In the genomic region with DNA sequence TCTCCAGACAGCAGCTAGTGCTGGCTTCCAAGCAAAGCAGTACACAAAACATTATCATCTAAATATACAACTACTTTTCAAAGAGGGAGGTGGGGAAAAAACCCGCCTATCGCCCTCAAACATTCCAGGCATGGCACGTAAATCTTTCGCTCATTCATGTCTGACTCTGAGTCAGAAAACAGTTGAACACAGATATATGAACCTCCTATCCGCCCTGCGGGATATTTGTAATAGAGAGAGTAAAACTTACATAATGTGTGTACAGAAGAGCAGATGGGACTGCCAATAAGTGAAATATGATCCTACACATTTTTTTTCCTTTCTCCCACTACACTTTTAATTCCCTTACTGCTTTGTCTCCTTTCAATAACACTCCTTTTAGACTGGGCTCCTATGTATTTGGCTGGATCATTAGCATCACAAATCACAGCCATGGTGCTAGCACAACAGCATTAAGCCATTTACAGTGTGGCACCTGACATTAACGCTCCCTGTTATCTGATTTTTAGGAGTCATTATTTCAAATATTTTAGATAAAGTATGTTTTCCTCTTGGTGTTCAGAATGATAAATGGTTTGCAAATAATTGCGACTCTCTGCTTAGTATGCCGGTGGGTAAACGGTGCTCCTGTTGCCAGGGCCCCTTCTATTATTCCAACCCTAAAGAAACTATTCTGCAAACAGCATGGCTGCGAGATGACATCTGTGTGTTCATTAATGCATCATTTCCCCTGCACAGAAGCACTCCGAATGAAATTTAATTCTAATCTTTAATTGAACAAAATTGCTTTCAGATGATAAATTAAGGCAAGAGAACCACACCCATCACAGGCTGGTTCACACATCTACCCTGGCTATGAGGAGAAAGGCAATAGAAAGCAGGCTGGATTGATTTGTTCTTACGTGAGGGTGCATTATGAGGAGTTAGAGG, we compare ENCODE assay signal across 14 mouse cellular contexts.
DNase-seq lines count a peak whose midpoint lies in the region; ATAC-seq and TF ChIP-seq lines count a peak whose summit lies in the region.
"Had no signal": no experiment of that assay in that cellular context is flagged by ENCODE, and none has a peak within 500 bp of the region (broad histone marks: within the 10 kb centered on the region; RNA-seq: fewer than 3 reads in every experiment).

No protein-coding gene starts in this region.

- H3K4me3 ChIP-seq in kidney, postnatal 0 days (replicated peaks; ENCODE audit: low read depth, low read length): no peak overlapping the region
- H3K4me3 ChIP-seq in forebrain, embryonic 16.5 days (replicated peaks; ENCODE audit: low read length): no peak overlapping the region
- no peak overlapping the region for H3K4me3 ChIP-seq in neural tube, embryonic 12.5 days
- H3K4me3 ChIP-seq: kidney, embryonic 15.5 days; limb, embryonic 12.5 days had no signal

- peak; percentile 29 for DNase-seq in kidney, postnatal 0 days (ENCODE audit: low spot score)
- no peak for DNase-seq in kidney, postnatal 10 days
- peak; percentile 56 for DNase-seq in mesoderm, embryonic 11.5 days (ENCODE audit: low read depth, low spot score)
- no peak for DNase-seq in gastrocnemius, postnatal 10 days
- no peak for DNase-seq in cerebellum, adult 8-10 months
- DNase-seq in gastrocnemius, adult 18-20 months (ENCODE audit: low spot score): no peak
- DNase-seq: cerebellum, adult 18-20 months; lung, adult 18-20 months; thymus, postnatal 4 days had no signal

- no peaks in the 10 kb centered on the region for H3K9me3 ChIP-seq in kidney, postnatal 0 days (replicated peaks; ENCODE audit: low read length)
- no peaks in the 10 kb centered on the region for H3K9me3 ChIP-seq in forebrain, embryonic 16.5 days (ENCODE audit: control insufficient read depth, low read length)
- H3K9me3 ChIP-seq in neural tube, embryonic 12.5 days: no peaks in the 10 kb centered on the region
- H3K9me3 ChIP-seq: G1E; kidney, embryonic 15.5 days; limb, embryonic 12.5 days had no signal

- H3K4me2 ChIP-seq in kidney, postnatal 0 days (ENCODE audit: low read length): no peak overlapping the region
- H3K4me2 ChIP-seq in forebrain, embryonic 16.5 days (ENCODE audit: low read length): peak overlapping the region; percentile 28
- H3K4me2 ChIP-seq in neural tube, embryonic 12.5 days (replicated peaks): peak overlapping the region; percentile 21; the same call in 1 of the 2 replicates
- H3K4me2 ChIP-seq: kidney, embryonic 15.5 days; limb, embryonic 12.5 days had no signal

- H3K36me3 ChIP-seq in kidney, postnatal 0 days (ENCODE audit: insufficient read depth, low read length): no peaks in the 10 kb centered on the region
- H3K36me3 ChIP-seq in forebrain, embryonic 16.5 days (ENCODE audit: control insufficient read depth, insufficient read depth): no peaks in the 10 kb centered on the region
- H3K36me3 ChIP-seq in neural tube, embryonic 12.5 days: no peaks in the 10 kb centered on the region
- H3K36me3 ChIP-seq: G1E; kidney, embryonic 15.5 days; limb, embryonic 12.5 days had no signal

- H3K4me1 ChIP-seq in kidney, postnatal 0 days (replicated peaks; ENCODE audit: insufficient read depth, low read length): no peaks in the 10 kb centered on the region
- peaks cover 52% of the 10 kb centered on the region for H3K4me1 ChIP-seq in forebrain, embryonic 16.5 days (replicated peaks; ENCODE audit: control insufficient read depth, insufficient read depth, low read length)
- H3K4me1 ChIP-seq in neural tube, embryonic 12.5 days: peaks cover 43% of the 10 kb centered on the region

- H3K9ac ChIP-seq in kidney, postnatal 0 days (ENCODE audit: low read depth, low read length): no peak overlapping the region
- H3K9ac ChIP-seq in forebrain, embryonic 16.5 days (replicated peaks; ENCODE audit: low read depth, low read length): no peak overlapping the region
- no peak overlapping the region for H3K9ac ChIP-seq in neural tube, embryonic 12.5 days
- H3K9ac ChIP-seq: kidney, embryonic 15.5 days; limb, embryonic 12.5 days had no signal

- 50% methylated on average over 13 of the region's 13 CpGs for WGBS in kidney, postnatal 0 days
- 7% methylated on average over 13 of the region's 13 CpGs for WGBS in forebrain, embryonic 16.5 days
- WGBS in neural tube, embryonic 12.5 days: 21% methylated on average over 13 of the region's 13 CpGs

- no peak for ATAC-seq in kidney, postnatal 0 days (replicated peaks; ENCODE audit: low FRiP score, low read depth)
- peak; percentile 82 for ATAC-seq in forebrain, embryonic 16.5 days
- ATAC-seq in neural tube, embryonic 12.5 days (ENCODE audit: low FRiP score, low read depth): no peak

- no peak overlapping the region for H3K27ac ChIP-seq in kidney, postnatal 0 days
- peak overlapping the region; percentile 70 for H3K27ac ChIP-seq in forebrain, embryonic 16.5 days (ENCODE audit: low read length)
- no peak overlapping the region for H3K27ac ChIP-seq in neural tube, embryonic 12.5 days
- H3K27ac ChIP-seq: kidney, embryonic 15.5 days; limb, embryonic 12.5 days had no signal

- H3K27me3 ChIP-seq in kidney, postnatal 0 days (ENCODE audit: insufficient read depth, low read length): no peaks in the 10 kb centered on the region
- no peaks in the 10 kb centered on the region for H3K27me3 ChIP-seq in forebrain, embryonic 16.5 days (replicated peaks; ENCODE audit: control insufficient read depth, insufficient read depth, low read length)
- no peaks in the 10 kb centered on the region for H3K27me3 ChIP-seq in neural tube, embryonic 12.5 days (replicated peaks)
- H3K27me3 ChIP-seq: kidney, embryonic 15.5 days; limb, embryonic 12.5 days had no signal

- TF ChIP-seq CTCF in kidney, postnatal 0 days (IDR thresholded peaks at IDR 0.05; ENCODE audit: low read depth): no peak

Comparison
In these comparisons a context has a peak if more than half of its experiments do, and no peak if none do; other contexts are left out.
1. DNase-seq: peak in kidney, postnatal 0 days (single experiment) and mesoderm, embryonic 11.5 days (single experiment); none in kidney, postnatal 10 days (single experiment), gastrocnemius, postnatal 10 days (single experiment), cerebellum, adult 8-10 months (single experiment) and gastrocnemius, adult 18-20 months (single experiment).